Mouse (Mus musculus): ENCODE data around the gene 4933402J07Rik. TPM values are rescaled to one million over a fixed set of nuclear protein-coding genes. Genes with fewer than 3 reads are reported as not detected.

The 4933402J07Rik gene
- not detected for total RNA-seq (2022)

DNA sequence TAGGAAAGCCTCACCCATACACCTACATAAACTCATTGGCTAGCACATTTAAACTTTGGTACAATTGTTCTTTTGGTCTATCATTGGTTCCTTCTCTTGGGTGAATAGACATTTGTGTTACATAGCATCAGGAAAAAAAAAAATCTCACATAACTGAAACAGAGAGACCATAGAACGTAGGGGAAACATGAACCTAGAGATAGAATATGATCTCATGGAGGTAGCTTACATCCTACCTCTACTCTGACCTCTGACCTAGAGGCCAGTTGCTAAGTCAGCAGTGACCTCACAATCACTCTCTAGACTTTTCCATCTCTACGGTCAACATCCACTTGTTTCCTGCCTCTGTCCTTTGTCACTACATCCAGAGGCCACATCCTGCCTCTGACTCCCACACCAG, at the start of gene 4933402J07Rik:
TSS of gene 4933402J07Rik (plus strand) at position 301 of the 400 bp plus-strand sequence.
- DNase-seq (ENCODE audit: low spot score in 2 of 2), result no peak

DNA sequence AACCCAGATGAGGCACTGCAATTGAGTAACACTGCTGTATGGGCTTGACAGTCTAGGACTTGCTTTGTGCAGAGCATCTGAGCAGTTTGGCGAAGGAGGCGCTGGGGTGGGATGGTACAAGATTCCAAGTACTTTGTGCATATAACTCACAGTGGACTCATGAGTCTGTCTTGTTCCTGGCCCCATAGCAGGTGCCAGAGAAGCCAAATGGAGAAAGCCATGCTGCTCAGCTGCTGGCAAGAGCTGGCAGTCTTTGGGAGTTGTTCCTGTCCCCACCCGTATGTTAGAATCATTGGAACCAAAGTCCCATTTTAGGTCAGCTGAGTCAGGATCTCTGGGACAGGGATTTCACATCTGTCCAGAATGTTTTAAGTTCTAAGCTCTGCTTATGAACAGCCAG, 46.5 kb upstream of the 4933402J07Rik start:
- no peak for DNase-seq (ENCODE audit: low spot score in 2 of 2)

DNA sequence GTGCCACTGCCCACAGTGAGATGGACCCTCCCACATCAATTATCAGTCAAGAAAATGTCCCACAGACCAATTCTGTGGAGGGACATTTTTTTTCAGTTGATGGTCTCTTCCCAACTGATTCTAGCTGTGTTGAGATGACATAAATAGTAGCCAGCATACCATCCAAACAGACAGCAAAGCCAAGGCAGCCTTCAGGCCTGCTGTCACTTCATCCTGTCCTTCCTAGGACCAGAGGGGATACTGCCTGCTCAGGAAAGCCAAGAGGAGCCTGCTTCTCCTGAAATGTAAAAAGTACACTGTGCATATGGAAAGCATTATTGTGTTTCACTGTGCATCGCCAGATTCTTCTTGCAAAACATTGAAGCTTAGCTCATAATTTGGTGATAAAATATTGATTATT, 38.6 kb upstream of the 4933402J07Rik start:
- no peak for DNase-seq (ENCODE audit: low spot score in 2 of 2)

DNA sequence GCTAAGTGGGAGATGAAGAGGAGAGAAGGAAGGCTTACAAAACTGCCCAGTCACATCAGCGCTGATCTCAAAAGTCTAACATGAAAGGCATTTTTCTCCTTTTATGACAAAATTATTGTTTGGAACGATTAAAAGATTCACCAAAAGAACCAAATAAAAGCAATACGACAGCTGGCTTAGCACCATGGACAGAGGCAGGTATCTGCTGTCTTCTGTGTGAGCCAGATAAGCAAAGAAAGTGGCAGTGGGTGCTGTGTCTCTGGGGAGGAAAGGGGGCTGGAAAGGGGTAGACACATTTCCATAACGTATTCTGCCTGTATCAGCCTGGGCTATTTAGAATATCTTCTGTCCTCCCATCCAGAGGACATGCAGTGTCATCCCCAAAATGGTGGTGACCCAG, 32.5 kb upstream of the 4933402J07Rik start:
- no peak for DNase-seq (ENCODE audit: low spot score in 2 of 2)

DNA sequence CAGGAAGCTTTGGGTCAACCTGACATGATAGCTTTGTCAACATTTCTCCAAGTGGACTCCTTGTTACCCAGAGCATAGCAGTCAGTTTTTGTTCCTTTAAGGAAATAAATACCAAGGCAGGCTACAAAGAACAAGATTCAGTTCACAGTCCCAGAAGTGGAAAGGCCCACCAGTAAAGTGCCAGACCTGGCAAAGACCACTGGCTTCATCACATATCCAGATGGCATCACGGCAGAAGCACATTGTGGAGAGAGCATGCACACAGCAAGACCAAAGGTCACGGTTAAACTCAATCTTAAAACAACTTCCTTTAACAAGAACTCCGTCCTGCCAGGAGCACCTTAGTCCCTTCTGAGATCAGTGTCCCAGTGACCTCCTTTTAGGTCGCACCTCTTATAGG, 30.2 kb upstream of the 4933402J07Rik start:
- DNase-seq (ENCODE audit: low spot score in 2 of 2), result no peak

DNA sequence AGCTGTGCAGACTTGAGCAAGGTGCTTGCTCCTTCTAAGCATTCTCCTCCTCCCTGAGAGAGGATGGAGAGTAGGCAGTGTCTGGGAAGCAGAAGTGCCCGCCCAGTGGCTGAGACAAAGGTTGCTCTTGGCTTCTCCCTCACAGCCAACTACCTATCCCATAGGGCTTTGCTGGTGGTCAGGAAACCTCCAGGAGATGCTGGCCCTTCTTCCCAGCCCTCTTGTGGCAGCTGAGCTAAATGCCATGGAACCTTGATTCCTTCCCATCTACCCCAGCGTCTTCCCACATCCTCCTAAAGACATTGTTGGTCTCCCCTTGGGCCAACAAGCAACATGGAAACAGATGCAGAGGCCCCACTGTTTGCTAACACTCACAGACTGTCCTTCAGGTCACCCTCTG, 28.8 kb upstream of the 4933402J07Rik start:
- DNase-seq (ENCODE audit: low spot score in 2 of 2), result no peak

DNA sequence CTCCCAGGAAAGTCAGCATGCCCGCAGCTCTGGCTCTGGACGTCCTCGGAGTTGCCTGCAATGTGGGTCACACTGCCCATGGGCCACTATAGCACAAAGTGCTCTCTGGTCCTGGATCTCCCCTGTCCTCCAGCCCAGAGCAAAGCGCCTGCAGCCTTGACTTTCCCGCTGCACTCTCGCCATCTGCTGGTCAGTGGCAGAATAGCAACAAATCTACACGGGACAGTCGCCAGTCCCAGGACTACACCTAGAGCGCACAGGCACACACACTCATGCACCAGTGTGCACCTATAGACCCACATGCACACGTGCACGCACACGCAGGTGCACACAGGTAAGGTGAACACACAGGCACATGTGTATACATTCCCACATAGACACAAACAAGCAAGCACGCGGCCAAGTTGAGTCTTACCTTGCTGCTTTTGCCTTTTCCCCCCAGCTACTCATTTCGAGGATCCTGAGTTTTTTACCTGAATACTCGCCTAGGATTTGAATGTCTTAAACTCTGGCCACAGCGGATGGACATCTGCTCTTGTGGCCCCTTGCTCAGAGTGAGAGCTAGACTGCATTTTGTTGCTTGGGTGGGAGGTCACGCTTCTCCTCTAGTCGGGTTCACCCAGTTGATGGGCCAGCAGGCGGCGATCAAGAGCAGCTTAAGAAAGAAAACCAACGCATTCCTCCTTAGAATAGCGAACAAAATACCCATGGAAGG, 26.9 kb upstream of the 4933402J07Rik start:
- DNase-seq (ENCODE audit: low spot score in 2 of 2), result peak in 1 of 2 experiments; percentile 76

DNA sequence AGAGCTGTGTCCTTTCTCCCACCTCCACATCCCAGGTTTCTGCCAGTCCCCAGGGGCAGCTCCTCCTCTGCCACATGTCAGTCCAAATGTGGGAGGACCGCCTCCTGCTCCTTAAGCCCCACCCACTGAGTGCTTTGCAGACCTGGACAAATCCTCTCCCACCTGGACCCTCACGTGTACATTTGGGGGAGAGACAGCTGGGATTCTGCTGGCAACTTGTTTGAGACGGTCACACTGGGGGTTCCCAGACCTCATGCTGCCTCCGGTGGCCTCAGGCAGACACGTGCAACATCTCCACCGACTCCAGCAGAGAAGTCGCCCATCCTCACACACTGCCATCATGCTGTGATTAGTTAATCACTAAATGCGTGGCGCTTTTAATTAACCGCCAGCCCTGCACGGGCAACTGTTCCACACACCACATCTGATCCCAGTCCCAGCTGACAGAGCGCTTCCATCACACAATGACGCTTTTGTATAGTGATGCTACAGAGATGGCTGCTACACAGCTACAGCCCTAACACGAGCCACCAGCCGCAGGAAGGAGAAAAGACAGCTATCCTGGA, 23.7 kb upstream of the 4933402J07Rik start:
- DNase-seq (ENCODE audit: low spot score in 2 of 2), result peak in 1 of 2 experiments; percentile 38

DNA sequence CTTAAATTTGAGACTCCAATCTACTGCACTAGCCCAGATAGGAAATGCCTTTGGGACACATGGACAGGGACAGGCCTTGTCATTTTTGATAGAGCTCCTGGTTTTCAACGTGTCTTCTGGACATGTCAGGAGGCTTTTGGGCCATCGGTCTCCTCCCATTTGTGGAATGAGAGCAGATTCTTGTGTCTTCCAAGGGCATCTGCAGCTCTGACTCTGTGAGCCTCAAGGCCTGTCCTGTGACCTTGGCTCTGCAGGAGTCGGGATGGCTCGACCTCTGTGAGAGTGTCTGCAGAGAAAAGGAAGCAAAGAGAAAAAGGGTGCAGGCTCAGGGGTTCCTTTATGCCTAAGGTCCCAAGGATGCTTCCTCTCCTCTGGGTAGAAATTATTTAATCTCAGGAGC, 13.8 kb upstream of the 4933402J07Rik start:
- no peak for DNase-seq (ENCODE audit: low spot score in 2 of 2)

DNA sequence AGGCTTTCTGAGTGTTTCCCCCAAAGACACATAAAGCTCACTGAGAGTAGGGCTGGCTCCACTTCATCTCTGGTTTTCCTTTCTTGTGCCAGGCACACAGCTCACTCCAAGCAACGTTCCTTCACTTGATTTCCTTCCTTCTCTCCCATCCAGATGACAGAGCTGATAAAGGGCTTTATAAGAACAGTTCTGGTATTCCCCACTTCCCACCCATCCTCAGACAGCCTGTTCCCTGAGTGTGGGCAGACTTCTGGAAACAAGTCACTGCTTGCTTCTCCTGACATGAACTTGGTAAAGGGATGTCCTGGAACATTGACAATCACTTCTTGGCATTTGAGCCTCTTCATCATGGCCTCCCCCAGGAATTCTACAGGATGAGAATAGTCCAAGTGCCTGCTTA, 10.9 kb upstream of the 4933402J07Rik start:
- no peak for DNase-seq (ENCODE audit: low spot score in 2 of 2)

DNA sequence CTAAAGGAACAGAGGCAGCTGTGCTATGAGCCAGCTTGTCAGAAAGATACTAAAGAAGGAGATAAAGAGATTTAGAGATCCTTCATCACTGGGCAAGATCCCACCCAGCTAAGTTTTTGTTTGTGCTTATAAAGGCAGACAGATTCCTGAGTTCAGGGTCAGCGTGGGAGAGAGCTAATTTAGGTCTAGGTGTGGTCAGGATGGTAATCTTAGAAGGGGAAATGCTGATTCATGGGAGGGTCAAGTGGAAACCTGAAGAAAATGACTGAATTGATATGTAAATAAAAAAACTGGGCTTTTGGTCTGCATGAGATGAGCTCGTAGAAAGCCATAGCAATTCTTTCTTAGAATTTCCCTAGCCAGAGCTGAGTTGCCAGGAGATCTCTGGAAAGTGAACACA, 2.9 kb upstream of the 4933402J07Rik start:
- DNase-seq (ENCODE audit: low spot score in 2 of 2), result no peak

DNA sequence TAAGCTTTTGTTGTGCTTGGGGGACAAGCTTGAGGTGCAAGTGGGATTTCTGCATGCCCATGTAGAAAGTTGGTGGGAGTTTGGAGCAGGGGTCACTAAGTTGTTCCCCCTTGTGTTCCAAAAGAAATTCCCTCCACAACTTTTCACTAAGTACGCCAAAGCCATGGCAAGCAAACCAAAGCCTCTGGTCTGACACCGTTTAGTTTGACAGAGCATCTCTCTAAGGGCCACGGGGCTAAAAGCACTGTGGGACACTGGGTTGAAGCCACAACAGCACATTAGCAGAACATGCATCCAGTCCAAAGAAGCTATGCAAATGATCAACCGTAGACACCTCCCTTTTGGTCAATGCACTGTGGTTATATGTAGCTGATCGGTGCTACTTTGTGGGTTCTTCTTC, 5.5 kb downstream of the 4933402J07Rik start:
- DNase-seq (ENCODE audit: low spot score in 2 of 2), result no peak

DNA sequence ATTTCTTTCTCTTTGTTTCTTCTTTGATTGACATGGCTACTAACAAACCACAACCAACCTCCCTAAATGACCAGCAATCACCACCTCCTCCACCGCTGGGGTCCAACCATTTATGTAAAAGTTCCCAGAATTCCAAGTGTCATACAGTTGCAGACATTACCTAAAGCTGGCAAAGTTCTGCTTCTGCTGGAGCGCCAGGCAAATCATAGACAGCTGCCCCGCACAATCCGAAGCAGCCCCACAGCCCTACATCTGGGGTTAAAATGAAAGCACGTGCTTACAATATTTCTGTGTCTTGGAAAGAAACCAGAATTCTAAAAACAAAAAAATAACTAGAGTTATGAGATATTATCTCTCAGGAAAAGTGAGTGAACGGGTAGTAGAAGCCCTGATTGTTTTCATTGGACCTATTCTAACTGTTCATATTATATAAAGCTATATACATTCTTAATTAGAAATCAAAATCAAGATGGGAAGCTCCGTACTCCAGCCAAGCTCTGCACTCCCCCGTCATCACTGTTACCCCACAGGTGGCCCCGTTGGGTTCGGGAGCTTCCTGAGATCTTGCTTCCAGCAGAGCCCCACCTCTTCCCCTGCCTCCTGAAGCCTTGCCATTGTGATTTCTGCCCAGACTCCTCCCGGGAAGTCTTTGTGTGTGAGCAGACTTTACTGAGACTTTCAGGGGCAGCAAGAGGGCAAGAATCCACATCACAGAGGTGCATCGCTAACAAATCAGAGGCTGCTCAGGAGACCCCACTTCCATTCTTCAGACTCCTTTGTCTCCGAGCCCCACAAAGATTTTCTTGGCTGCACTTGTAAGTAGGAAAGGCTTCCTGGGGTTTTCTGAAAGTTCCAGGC, 6.3 kb downstream of the 4933402J07Rik start:
- DNase-seq (ENCODE audit: low spot score in 2 of 2), result no peak

DNA sequence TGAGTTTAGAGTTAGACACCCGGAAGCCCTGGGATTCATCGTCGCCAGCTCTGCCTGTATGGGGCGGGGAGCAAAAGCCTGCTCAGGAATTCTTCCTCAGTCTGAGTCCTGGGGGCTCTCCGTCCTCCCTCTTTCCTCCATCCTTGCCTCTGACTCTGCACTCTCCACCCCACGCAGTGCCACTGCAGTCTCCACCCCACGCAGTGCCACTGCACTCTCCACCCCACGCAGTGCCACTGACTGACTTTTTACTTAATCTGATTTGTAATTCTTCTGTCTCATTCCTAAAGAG, 6.9 kb downstream of the 4933402J07Rik start:
- DNase-seq (ENCODE audit: low spot score in 2 of 2), result no peak

DNA sequence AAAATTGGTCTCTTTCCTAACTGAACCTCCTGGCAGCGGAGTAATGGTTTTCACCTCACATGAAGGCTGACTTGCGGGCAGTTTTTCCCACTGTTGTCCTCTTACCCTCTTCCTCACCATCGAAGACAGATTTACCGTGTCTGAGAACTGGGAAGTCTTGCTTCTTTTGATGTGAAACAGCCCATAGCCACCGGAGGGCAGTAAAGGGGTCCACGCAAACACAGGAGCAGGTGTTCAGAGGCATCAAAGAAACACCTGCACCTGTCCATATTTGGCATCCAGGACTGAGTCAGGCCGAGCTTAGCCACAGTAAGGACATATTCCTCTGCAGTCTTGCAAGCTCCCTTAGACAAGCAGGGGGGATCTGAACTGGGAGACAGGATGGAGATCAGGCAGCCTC, 7.2 kb downstream of the 4933402J07Rik start:
- DNase-seq (ENCODE audit: low spot score in 2 of 2), result no peak

DNA sequence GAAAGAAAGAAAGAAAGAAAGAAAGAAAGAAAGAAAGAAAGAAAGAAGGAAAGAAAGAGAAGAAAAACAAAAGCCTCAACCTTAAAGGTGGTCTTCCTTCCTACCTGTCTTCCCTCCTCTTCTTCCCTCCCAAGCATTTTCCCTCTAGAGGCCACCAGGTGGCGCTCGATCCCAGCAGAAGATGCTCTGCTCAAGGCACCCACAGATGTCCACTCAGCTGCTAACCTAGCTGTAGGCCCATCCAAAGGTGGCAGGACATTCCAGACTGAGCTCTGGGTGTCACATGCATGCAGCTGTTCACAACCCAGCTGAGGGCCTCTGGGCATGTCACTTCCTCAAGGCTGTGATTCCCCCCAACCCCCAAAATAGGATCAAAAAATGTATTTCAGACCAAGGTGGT, 30.6 kb downstream of the 4933402J07Rik start:
- peak; percentile 26 to 40 for DNase-seq (ENCODE audit: low spot score in 2 of 2)

DNA sequence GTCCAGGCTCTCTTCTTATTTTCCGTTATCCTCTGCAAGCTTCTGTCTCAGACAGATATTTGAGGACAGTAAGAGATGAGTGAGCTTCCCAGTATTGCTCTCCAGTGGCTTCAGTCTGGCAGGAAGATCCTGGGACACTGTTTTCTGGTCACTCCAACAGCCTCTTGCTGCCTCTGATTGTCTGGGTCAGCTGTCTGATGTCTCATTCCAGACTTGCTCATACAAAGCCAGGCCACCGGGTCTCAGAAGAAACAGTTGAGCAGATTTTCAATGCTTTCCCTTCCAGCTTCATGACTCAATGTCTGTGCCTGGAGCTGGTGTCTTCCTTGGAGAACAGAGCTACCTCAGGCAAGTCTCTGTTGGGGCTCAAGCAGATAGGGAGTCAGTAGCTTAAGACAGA, 39.1 kb downstream of the 4933402J07Rik start:
- DNase-seq (ENCODE audit: low spot score in 2 of 2), result no peak

DNA sequence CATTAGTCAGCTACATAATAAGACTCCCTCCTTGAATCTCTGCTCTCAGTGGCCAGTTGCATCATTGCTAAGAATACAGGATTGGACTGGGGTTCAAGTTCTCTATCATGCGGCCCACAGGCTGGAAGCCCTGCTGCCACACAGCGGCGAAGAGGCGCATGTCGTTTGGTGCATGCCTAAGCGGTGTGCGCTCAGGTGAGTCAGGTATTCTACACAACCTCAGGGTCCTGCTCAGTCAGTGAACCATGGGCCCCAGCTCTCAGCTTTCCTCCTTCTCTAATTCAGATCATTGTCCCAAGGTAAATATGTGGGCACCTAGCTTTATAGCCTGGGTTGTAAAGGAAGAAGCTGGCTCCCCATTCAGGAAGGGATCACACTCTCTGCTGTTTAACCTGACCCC, 45.5 kb downstream of the 4933402J07Rik start:
- DNase-seq (ENCODE audit: low spot score in 2 of 2), result no peak

DNA sequence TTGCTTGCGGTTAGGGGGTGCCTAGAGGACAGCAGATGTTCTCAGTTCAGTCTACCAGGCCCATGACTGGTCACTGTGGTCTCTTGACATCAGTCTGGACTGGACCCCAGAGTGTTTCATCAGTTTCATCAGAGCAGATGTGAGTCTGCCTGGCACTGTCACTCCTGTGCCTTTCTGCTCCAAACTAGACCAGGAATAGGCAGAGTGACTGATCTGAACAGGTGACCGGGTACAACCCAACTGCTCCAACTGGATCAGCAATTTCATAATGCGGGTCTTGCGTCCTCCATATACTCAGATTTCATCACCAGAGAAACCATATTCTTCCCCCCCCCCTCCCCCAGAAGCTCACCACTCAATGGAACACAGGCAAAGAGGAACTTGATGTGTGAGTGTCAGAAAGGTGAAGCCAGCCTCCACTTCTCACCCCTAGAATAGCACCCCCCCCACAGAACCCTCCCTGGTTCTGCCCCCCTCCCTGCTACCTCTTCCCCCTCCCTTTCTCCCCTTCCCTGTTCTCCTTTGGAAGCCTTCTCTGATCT, 46.1 kb downstream of the 4933402J07Rik start:
- DNase-seq (ENCODE audit: low spot score in 2 of 2), result no peak

DNA sequence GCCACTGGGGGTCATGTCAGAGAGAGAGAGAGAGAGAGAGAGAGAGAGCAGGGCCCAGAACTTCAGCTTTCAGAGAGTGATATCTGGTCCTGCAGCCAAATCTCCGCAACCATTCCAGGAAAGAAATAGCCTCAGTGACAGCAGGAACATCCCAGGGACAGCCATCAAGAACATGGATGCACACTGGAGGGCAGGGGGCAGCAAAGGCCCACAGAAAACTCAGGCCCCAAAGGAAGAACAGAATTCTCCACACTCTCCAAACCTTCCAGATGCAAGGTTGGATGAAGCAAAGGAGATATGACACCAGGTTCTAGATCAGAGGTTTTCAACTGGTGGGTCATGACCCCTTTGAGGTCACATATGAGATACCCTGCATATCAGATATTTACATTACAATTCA, 50.0 kb downstream of the 4933402J07Rik start:
- no peak for DNase-seq (ENCODE audit: low spot score in 2 of 2)

DNA sequence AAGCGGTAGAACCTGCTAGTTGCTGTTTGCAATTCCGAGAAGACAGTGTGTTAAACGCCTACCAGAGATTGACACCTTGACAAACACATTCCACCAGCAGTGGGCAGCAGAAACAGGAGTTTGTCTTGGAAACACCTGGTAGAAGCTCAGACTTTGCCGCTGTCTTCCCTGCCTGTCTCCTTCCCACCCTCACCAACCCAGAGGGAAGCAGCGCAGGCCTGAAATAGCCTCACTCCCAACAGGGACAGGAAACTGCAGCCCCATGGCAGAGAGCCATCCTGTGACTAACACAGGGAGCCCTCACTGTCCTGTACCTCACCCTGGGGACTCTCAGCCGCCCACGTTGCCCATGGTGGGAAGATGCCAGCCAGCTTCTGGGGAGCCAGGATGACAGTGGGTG, 55.5 kb downstream of the 4933402J07Rik start:
- DNase-seq (ENCODE audit: low spot score in 2 of 2), result peak; percentile 4 to 18

DNA sequence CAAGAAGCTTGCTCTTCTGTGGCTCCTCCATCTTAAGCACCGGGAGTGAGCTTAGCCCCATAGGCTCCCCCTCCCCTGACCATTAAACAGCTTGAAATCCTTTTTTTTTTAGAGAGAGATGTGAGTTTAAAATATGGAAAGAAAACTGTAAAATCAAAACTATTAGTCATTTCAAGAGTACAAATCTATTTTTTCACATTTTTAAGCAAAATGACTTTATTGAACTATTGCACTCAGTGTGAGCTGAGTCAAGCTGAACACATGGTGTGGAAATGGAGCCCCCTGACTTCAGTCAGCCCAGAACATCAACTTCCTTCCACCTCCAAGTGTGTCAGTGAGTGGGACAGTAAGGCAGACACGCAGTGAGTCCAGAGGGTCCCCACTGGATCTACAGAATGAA, 55.9 kb downstream of the 4933402J07Rik start:
- DNase-seq (ENCODE audit: low spot score in 2 of 2), result no peak
